Mouse (Mus musculus): ENCODE results near the gene Clpp. TPM values are rescaled to one million over a fixed set of nuclear protein-coding genes. Genes with fewer than 3 reads are reported as not detected.
A peak's percentile ranks its signal among the peaks of the same experiment; 100 is the strongest.

Clpp gene
- 180 and 188 TPM in 2 replicates for polyA plus RNA-seq (2015; fragmentation: Nextera tagmentation; extraction: Ambion mirVana)

GRCm38 (mm10) chr17:56990115-56990746 is at the start of gene Clpp:
TSS of gene Clpp (plus strand) at chr17:56990305.
- peak within 1 kb of the TSS; percentile 88 for H3K9ac ChIP-seq
- H3K4me2 ChIP-seq, result peak within 1 kb of the TSS; percentile 66
- peak within 1 kb of the TSS; percentile 90 for H3K27ac ChIP-seq
- no peaks in the 10 kb centered on the region for H3K27me3 ChIP-seq (replicated peaks)
- ATAC-seq (replicated peaks), result peak; percentile 97
- H3K4me3 ChIP-seq, result peak within 1 kb of the TSS; percentile 87
- H3K36me3 ChIP-seq (replicated peaks), result peaks cover 24% of the 10 kb centered on the region
- 0% methylated on average over 52 of the region's 52 CpGs for WGBS
- H3K9me3 ChIP-seq, result no peaks in the 10 kb centered on the region
- peaks cover 16% of the 10 kb centered on the region for H3K4me1 ChIP-seq

GRCm38 (mm10) chr17:56950915-56951314 is 39.2 kb upstream of the Clpp start:
- H3K4me3 ChIP-seq, result no peak overlapping the region
- no peak overlapping the region for H3K27ac ChIP-seq
- H3K4me2 ChIP-seq, result no peak overlapping the region
- ATAC-seq (replicated peaks), result no peak
- 16% methylated on average over 3 of the region's 3 CpGs for WGBS
- H3K27me3 ChIP-seq (replicated peaks), result no peaks in the 10 kb centered on the region
- no peaks in the 10 kb centered on the region for H3K9me3 ChIP-seq
- no peaks in the 10 kb centered on the region for H3K36me3 ChIP-seq (replicated peaks)
- H3K9ac ChIP-seq, result no peak overlapping the region
- no peaks in the 10 kb centered on the region for H3K4me1 ChIP-seq

GRCm38 (mm10) chr17:56952639-56953038 is 37.5 kb upstream of the Clpp start:
- H3K4me2 ChIP-seq, result no peak overlapping the region
- H3K9ac ChIP-seq, result no peak overlapping the region
- H3K36me3 ChIP-seq (replicated peaks), result no peaks in the 10 kb centered on the region
- H3K4me1 ChIP-seq, result no peaks in the 10 kb centered on the region
- no peak overlapping the region for H3K4me3 ChIP-seq
- no peak overlapping the region for H3K27ac ChIP-seq
- 96% methylated on average over 1 of the region's 1 CpGs for WGBS
- no peaks in the 10 kb centered on the region for H3K9me3 ChIP-seq
- ATAC-seq (replicated peaks), result no peak
- no peaks in the 10 kb centered on the region for H3K27me3 ChIP-seq (replicated peaks)

DNA sequence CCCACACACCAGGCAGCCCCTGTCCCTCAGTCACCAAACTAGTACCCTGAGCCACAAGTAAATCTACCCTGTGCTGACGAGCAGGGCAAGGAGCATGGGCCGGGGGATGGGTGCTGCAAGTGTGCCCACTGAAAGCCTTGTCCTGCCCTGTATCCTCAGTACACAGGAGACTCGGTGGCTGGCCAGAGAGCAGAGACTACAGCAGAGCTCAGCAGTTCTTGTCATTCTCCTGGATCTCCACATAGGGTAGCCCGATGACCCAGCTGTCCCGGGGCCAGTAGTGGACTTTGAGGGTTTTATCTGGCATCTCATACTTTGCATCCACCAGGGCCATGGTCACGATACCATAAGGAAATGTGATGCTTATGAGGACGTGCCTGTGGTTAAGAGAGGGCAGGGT is 35.2 kb upstream of the Clpp start:
- Histone ChIP-seq H3K36me3 (replicated peaks) (no peaks in the 10 kb centered on the region), H3K9me3 (no peaks in the 10 kb centered on the region), H3K4me2 (no peak overlapping the region), H3K27me3 (replicated peaks) (no peaks in the 10 kb centered on the region), H3K4me1 (no peaks in the 10 kb centered on the region), H3K4me3 (no peak overlapping the region), H3K9ac (no peak overlapping the region), H3K27ac (no peak overlapping the region)
- ATAC-seq (replicated peaks), result no peak
- WGBS, result 87% methylated on average over 7 of the region's 7 CpGs

DNA sequence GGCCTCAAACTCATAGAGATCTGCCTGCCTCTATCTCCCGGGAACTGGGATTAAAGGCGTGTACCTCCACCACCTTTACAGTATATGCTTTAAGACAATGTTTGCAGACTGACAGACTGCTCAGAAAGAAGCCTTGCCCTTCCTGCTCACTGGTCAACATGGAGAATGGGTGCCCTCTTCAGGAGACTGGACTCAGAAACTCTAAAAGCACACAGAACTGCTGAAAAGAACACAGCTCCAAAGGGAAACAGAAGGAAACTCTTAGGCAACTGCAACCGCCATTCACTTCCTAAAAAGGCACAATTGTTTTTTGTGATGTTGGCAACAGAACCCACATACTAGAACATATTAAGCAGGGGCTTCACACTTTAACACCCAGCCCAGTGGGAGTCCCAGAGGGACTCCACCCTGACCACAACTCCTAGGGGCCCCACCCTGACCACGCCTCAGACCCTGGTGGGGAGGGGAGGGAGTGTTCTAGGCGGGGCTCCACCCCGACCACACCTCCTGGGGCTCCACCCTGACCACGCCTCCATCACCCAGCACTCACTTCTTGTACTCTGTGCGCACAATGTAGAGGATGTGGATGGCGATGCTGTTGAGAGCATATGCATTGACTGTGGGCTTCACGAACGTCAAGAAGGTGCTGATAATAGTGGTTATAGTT is 32.2 kb upstream of the Clpp start:
- 39% methylated on average over 11 of the region's 11 CpGs for WGBS
- no peak for ATAC-seq (replicated peaks)

DNA sequence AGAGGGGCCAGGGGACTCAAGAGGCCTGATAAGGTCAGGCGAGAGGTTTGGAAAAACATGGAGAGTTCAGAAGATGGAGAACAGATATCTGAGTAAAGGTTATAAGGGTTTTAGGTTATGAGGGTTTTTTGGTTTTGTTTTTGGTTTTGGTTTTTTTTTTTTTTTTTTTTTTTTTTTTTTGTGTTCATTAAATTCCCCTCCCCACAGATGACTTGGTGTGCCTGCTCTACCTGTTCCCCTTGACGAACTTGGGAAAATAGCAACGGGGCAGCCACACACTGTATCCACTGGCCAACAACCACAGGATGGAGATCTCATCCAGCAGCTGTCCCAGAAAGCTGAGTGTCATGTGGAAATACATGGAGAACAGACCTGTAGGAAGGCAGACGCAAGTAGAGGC is 31.4 kb upstream of the Clpp start:
- WGBS, result 77% methylated on average over 4 of the region's 4 CpGs
- Histone ChIP-seq H3K9ac (no peak overlapping the region), H3K9me3 (no peaks in the 10 kb centered on the region), H3K36me3 (replicated peaks) (no peaks in the 10 kb centered on the region), H3K4me2 (no peak overlapping the region), H3K27ac (no peak overlapping the region), H3K4me1 (no peaks in the 10 kb centered on the region), H3K4me3 (no peak overlapping the region), H3K27me3 (replicated peaks) (no peaks in the 10 kb centered on the region)
- ATAC-seq (replicated peaks), result no peak

More for the DNA sequence above, 32.2 kb upstream of the Clpp start:
- H3K9me3 ChIP-seq, result no peaks in the 10 kb centered on the region
- no peaks in the 10 kb centered on the region for H3K36me3 ChIP-seq (replicated peaks)
- no peaks in the 10 kb centered on the region for H3K27me3 ChIP-seq (replicated peaks)
- H3K4me3 ChIP-seq, result no peak overlapping the region
- H3K4me1 ChIP-seq, result no peaks in the 10 kb centered on the region
- no peak overlapping the region for H3K27ac ChIP-seq
- H3K9ac ChIP-seq, result no peak overlapping the region
- no peak overlapping the region for H3K4me2 ChIP-seq

DNA sequence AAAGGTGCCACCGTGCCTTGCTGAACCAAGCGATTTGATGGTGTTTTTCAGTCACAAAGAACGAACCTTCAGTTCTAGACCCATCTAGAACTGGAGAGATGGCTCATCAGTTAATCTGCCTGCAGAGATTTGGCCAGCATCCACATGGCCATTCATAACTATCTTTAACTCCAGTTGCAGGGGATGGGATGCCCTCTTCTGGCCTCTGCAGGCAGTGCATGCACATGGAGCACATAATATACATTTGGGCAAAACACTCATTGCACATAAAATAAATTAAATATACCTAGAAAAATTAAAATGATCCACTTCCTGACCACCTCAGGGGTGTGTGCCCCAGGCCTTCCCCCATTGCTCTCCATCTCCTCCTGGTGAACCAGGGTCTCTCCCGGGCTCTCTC is 28.2 kb upstream of the Clpp start:
- Histone ChIP-seq H3K4me3 (no peak overlapping the region), H3K36me3 (replicated peaks) (no peaks in the 10 kb centered on the region), H3K27me3 (replicated peaks) (no peaks in the 10 kb centered on the region), H3K9me3 (no peaks in the 10 kb centered on the region), H3K9ac (no peak overlapping the region), H3K4me2 (no peak overlapping the region), H3K4me1 (no peaks in the 10 kb centered on the region), H3K27ac (no peak overlapping the region)
- 91% methylated on average over 4 of the region's 4 CpGs for WGBS
- ATAC-seq (replicated peaks), result no peak

- no peaks in the 10 kb centered on the region for H3K36me3 ChIP-seq (replicated peaks)
- 78% methylated on average over 5 of the region's 5 CpGs for WGBS
Measured at GRCm38 (mm10) chr17:56962642-56963405, 27.3 kb upstream of the Clpp start.

DNA sequence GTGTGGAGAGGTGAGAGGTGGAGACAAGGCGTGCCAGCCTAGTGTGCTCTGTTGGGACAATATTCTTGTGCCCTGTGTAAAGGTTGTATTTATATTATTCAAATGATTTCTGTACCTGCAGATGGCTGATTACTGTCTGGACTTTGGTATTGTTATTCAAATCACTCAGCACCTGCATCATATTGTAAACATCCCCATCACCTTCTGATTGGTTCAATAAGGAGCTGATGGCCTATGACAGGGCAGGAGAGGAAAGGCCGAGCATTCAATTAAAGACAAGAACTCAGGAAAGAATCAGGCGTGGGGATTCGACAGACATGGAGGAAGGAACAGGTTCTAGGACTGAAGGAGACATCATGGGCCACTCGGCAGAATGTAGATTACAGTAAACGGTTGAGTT is 26.5 kb upstream of the Clpp start:
- no peak overlapping the region for H3K4me3 ChIP-seq
- no peaks in the 10 kb centered on the region for H3K36me3 ChIP-seq (replicated peaks)
- H3K9me3 ChIP-seq, result no peaks in the 10 kb centered on the region
- H3K4me2 ChIP-seq, result no peak overlapping the region
- 81% methylated on average over 6 of the region's 6 CpGs for WGBS
- H3K4me1 ChIP-seq, result no peaks in the 10 kb centered on the region
- no peak overlapping the region for H3K27ac ChIP-seq
- no peak for ATAC-seq (replicated peaks)
- no peaks in the 10 kb centered on the region for H3K27me3 ChIP-seq (replicated peaks)
- H3K9ac ChIP-seq, result no peak overlapping the region

More at GRCm38 (mm10) chr17:56962642-56963405, 27.3 kb upstream of the Clpp start:
- Histone ChIP-seq H3K27me3 (replicated peaks) (no peaks in the 10 kb centered on the region), H3K27ac (no peak overlapping the region), H3K4me1 (no peaks in the 10 kb centered on the region), H3K9me3 (no peaks in the 10 kb centered on the region), H3K9ac (no peak overlapping the region), H3K4me2 (no peak overlapping the region), H3K4me3 (no peak overlapping the region)
- no peak for ATAC-seq (replicated peaks)

DNA sequence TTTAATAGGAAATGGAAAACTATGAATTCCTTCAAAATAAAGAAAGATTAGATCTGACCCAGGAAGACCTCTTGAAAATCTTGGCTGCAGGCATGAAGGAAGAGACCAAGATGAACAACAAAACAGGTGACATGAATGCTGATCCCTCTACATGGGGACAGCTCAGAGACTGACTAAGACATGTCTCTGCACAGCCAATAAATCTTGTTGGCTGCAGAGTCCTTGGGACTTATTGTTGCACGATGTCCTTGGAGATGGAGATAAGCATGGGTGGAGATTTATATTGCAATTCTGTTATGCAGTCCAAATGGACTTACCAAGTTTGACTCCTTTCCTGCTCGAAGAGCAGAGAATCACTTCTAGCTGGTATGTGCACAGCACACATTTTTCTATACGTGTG is 20.8 kb upstream of the Clpp start:
- Histone ChIP-seq H3K4me3 (no peak overlapping the region), H3K27ac (no peak overlapping the region), H3K9ac (no peak overlapping the region), H3K4me1 (no peaks in the 10 kb centered on the region), H3K4me2 (no peak overlapping the region), H3K36me3 (replicated peaks) (no peaks in the 10 kb centered on the region), H3K27me3 (replicated peaks) (no peaks in the 10 kb centered on the region), H3K9me3 (no peaks in the 10 kb centered on the region)
- ATAC-seq (replicated peaks), result no peak
- 71% methylated on average over 3 of the region's 3 CpGs for WGBS

GRCm38 (mm10) chr17:56970081-56970480 is 20.0 kb upstream of the Clpp start:
- 71% methylated on average over 5 of the region's 5 CpGs for WGBS
- no peak overlapping the region for H3K27ac ChIP-seq
- H3K9ac ChIP-seq, result no peak overlapping the region
- no peak overlapping the region for H3K4me2 ChIP-seq
- no peaks in the 10 kb centered on the region for H3K9me3 ChIP-seq
- H3K4me3 ChIP-seq, result no peak overlapping the region
- H3K36me3 ChIP-seq (replicated peaks), result no peaks in the 10 kb centered on the region
- H3K27me3 ChIP-seq (replicated peaks), result no peaks in the 10 kb centered on the region
- no peaks in the 10 kb centered on the region for H3K4me1 ChIP-seq
- no peak for ATAC-seq (replicated peaks)

DNA sequence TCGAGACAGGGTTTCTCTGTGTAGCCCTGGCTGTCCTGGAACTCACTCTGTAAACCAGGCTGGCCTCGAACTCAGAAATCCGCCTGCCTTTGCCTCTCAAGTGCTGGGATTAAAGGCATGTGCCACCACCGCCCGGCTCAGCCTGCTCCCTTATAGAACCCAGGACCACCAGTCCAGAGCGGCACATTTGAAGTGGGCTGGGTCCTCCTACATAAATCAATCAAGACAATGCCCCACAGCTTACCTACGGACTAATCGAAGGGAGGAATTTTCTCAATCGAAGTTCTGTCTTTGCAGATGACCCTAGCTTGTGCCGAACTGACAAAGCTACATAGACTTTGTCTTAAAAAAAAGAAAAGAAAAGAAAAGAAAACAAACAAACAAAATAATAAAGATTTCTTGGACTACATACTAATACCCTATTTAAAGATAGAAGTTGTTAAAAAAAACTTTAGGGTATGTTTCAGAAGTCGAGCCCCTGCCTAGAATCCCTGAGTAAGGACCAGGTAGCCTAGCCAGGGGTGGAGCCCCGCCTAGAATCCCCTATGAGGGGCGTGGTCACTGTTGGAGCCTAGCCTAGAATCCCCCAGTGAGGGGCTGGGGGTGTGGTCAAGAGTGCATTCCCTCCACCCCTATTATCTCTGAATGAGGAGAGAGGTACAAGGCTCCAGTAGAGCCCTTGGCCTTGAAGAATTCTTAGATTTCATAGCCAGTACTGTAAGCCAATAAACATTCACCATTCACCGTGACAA is 16.0 kb upstream of the Clpp start:
- no peaks in the 10 kb centered on the region for H3K27me3 ChIP-seq (replicated peaks)
- H3K9me3 ChIP-seq, result no peaks in the 10 kb centered on the region
- no peaks in the 10 kb centered on the region for H3K4me1 ChIP-seq
- H3K4me2 ChIP-seq, result no peak overlapping the region
- no peaks in the 10 kb centered on the region for H3K36me3 ChIP-seq (replicated peaks)
- no peak overlapping the region for H3K9ac ChIP-seq
- no peak for ATAC-seq (replicated peaks)
- no peak overlapping the region for H3K4me3 ChIP-seq
- WGBS, result 70% methylated on average over 14 of the region's 14 CpGs
- H3K27ac ChIP-seq, result no peak overlapping the region
